Mouse (Mus musculus): ENCODE results near the gene Akap6. TPM values are rescaled to one million over a fixed set of nuclear protein-coding genes. Genes with fewer than 3 reads are reported as not detected.

Gene Akap6
- polyA plus RNA-seq, 1 experiment from 2014 or later: 0.94 TPM

- no peak overlapping the region for H3K9ac ChIP-seq (replicated peaks)
- no peaks in the 10 kb centered on the region for H3K9me3 ChIP-seq
- peaks cover 11% of the 10 kb centered on the region; the same call in 1 of the 2 replicates for H3K27me3 ChIP-seq
- H3K4me3 ChIP-seq (replicated peaks): no peak overlapping the region
- H3K27ac ChIP-seq: no peak overlapping the region
- no peak for ATAC-seq (ENCODE audit: insufficient number of reproducible peaks, insufficient read depth, low FRiP score, low TSS enrichment, low read depth)
- H3K4me1 ChIP-seq (replicated peaks): peaks cover 6% of the 10 kb centered on the region; the same call in 1 of the 2 replicates
- no peaks in the 10 kb centered on the region for H3K36me3 ChIP-seq
- H3K4me2 ChIP-seq: no peak overlapping the region
Measured at GRCm38 (mm10) chr12:52785217-52785616, 86.0 kb downstream of the Akap6 start.

- Histone ChIP-seq H3K4me2 (no peak overlapping the region), H3K36me3 (no peaks in the 10 kb centered on the region), H3K27ac (no peak overlapping the region), H3K27me3 (peaks cover 14% of the 10 kb centered on the region; the same call in 1 of the 2 replicates), H3K4me3 (replicated peaks) (no peak overlapping the region), H3K9me3 (no peaks in the 10 kb centered on the region), H3K4me1 (replicated peaks) (no peaks in the 10 kb centered on the region), H3K9ac (replicated peaks) (no peak overlapping the region)
- no peak for ATAC-seq (ENCODE audit: insufficient number of reproducible peaks, insufficient read depth, low FRiP score, low TSS enrichment, low read depth)
- WGBS: 32% methylated on average over 8 of the region's 8 CpGs
Measured at GRCm38 (mm10) chr12:52790350-52790768, 91.2 kb downstream of the Akap6 start.

- Histone ChIP-seq H3K4me1 (replicated peaks) (no peaks in the 10 kb centered on the region), H3K4me3 (replicated peaks) (no peak overlapping the region), H3K36me3 (no peaks in the 10 kb centered on the region), H3K27me3 (peaks cover 12% of the 10 kb centered on the region; the same call in 1 of the 2 replicates), H3K9ac (replicated peaks) (no peak overlapping the region), H3K4me2 (no peak overlapping the region), H3K27ac (no peak overlapping the region), H3K9me3 (no peaks in the 10 kb centered on the region)
- WGBS: 85% methylated on average over 4 of the region's 4 CpGs
- ATAC-seq (ENCODE audit: insufficient number of reproducible peaks, insufficient read depth, low FRiP score, low TSS enrichment, low read depth): no peak
Measured at GRCm38 (mm10) chr12:52794131-52794530, 94.9 kb downstream of the Akap6 start.

- no peaks in the 10 kb centered on the region for H3K27me3 ChIP-seq
- no peaks in the 10 kb centered on the region for H3K9me3 ChIP-seq
- no peaks in the 10 kb centered on the region for H3K4me1 ChIP-seq (replicated peaks)
- no peak overlapping the region for H3K4me3 ChIP-seq (replicated peaks)
- 91% methylated on average over 18 of the region's 18 CpGs for WGBS
- no peak overlapping the region for H3K4me2 ChIP-seq
- no peak overlapping the region for H3K27ac ChIP-seq
- no peak overlapping the region for H3K9ac ChIP-seq (replicated peaks)
- no peaks in the 10 kb centered on the region for H3K36me3 ChIP-seq
- no peak for ATAC-seq (ENCODE audit: insufficient number of reproducible peaks, insufficient read depth, low FRiP score, low TSS enrichment, low read depth)
Measured at GRCm38 (mm10) chr12:52795551-52796470, 96.6 kb downstream of the Akap6 start.

GRCm38 (mm10) chr12:52796471-52796795 lies 97.2 kb downstream of the Akap6 start:
- ATAC-seq (ENCODE audit: insufficient number of reproducible peaks, insufficient read depth, low FRiP score, low TSS enrichment, low read depth): no peak
- Histone ChIP-seq H3K4me3 (replicated peaks) (no peak overlapping the region), H3K27me3 (no peaks in the 10 kb centered on the region), H3K36me3 (no peaks in the 10 kb centered on the region), H3K4me2 (no peak overlapping the region), H3K9ac (replicated peaks) (no peak overlapping the region), H3K27ac (no peak overlapping the region), H3K9me3 (no peaks in the 10 kb centered on the region), H3K4me1 (replicated peaks) (no peaks in the 10 kb centered on the region)
- 75% methylated on average over 4 of the region's 4 CpGs for WGBS

GRCm38 (mm10) chr12:52799717-52800116 lies 100.5 kb downstream of the Akap6 start:
- WGBS: 86% methylated on average over 9 of the region's 9 CpGs

GRCm38 (mm10) chr12:52806273-52806672 lies 107.1 kb downstream of the Akap6 start:
- H3K4me2 ChIP-seq: no peak overlapping the region
- H3K27ac ChIP-seq: no peak overlapping the region
- WGBS: 72% methylated on average over 3 of the region's 3 CpGs
- no peaks in the 10 kb centered on the region for H3K4me1 ChIP-seq (replicated peaks)
- H3K36me3 ChIP-seq: no peaks in the 10 kb centered on the region
- no peaks in the 10 kb centered on the region for H3K9me3 ChIP-seq
- ATAC-seq (ENCODE audit: insufficient number of reproducible peaks, insufficient read depth, low FRiP score, low TSS enrichment, low read depth): no peak
- H3K9ac ChIP-seq (replicated peaks): no peak overlapping the region
- H3K4me3 ChIP-seq (replicated peaks): no peak overlapping the region
- no peaks in the 10 kb centered on the region for H3K27me3 ChIP-seq

More at GRCm38 (mm10) chr12:52799717-52800116, 100.5 kb downstream of the Akap6 start:
- H3K9ac ChIP-seq (replicated peaks): no peak overlapping the region
- H3K9me3 ChIP-seq: no peaks in the 10 kb centered on the region
- H3K27me3 ChIP-seq: no peaks in the 10 kb centered on the region
- H3K4me2 ChIP-seq: no peak overlapping the region
- no peaks in the 10 kb centered on the region for H3K4me1 ChIP-seq (replicated peaks)
- H3K4me3 ChIP-seq (replicated peaks): no peak overlapping the region
- H3K27ac ChIP-seq: no peak overlapping the region
- no peak for ATAC-seq (ENCODE audit: insufficient number of reproducible peaks, insufficient read depth, low FRiP score, low TSS enrichment, low read depth)
- no peaks in the 10 kb centered on the region for H3K36me3 ChIP-seq

- 0 out of 2 replicates have a peak, but pooled peaks cover 6% of the 10 kb centered on the region for H3K9me3 ChIP-seq
- H3K27ac ChIP-seq: no peak overlapping the region
- H3K9ac ChIP-seq (replicated peaks): no peak overlapping the region
- ATAC-seq (ENCODE audit: insufficient number of reproducible peaks, insufficient read depth, low FRiP score, low TSS enrichment, low read depth): no peak
- H3K36me3 ChIP-seq: no peaks in the 10 kb centered on the region
- no peaks in the 10 kb centered on the region for H3K27me3 ChIP-seq
- no peak overlapping the region for H3K4me3 ChIP-seq (replicated peaks)
- H3K4me1 ChIP-seq (replicated peaks): no peaks in the 10 kb centered on the region
- 78% methylated on average over 7 of the region's 7 CpGs for WGBS
- H3K4me2 ChIP-seq: no peak overlapping the region
Measured at GRCm38 (mm10) chr12:52818588-52818987, 119.4 kb downstream of the Akap6 start.

- 86% methylated on average over 5 of the region's 5 CpGs for whole genome bisulfite sequencing
Measured at GRCm38 (mm10) chr12:52824774-52825173, 125.6 kb downstream of the Akap6 start.

GRCm38 (mm10) chr12:52828944-52829736 lies 130.0 kb downstream of the Akap6 start:
- Histone ChIP-seq H3K36me3 (no peaks in the 10 kb centered on the region), H3K27me3 (no peaks in the 10 kb centered on the region), H3K27ac (no peak overlapping the region), H3K4me2 (no peak overlapping the region), H3K9me3 (no peaks in the 10 kb centered on the region), H3K9ac (replicated peaks) (no peak overlapping the region), H3K4me1 (replicated peaks) (no peaks in the 10 kb centered on the region), H3K4me3 (replicated peaks) (no peak overlapping the region)
- WGBS: 75% methylated on average over 14 of the region's 14 CpGs
- ATAC-seq (ENCODE audit: insufficient number of reproducible peaks, insufficient read depth, low FRiP score, low TSS enrichment, low read depth): no peak

More at GRCm38 (mm10) chr12:52824774-52825173, 125.6 kb downstream of the Akap6 start:
- H3K4me2 ChIP-seq: no peak overlapping the region
- H3K9me3 ChIP-seq: 0 out of 2 replicates have a peak, but pooled peaks cover 6% of the 10 kb centered on the region
- H3K4me3 ChIP-seq (replicated peaks): no peak overlapping the region
- H3K27ac ChIP-seq: no peak overlapping the region
- no peaks in the 10 kb centered on the region for H3K4me1 ChIP-seq (replicated peaks)
- H3K9ac ChIP-seq (replicated peaks): no peak overlapping the region
- H3K27me3 ChIP-seq: no peaks in the 10 kb centered on the region
- H3K36me3 ChIP-seq: no peaks in the 10 kb centered on the region
- ATAC-seq (ENCODE audit: insufficient number of reproducible peaks, insufficient read depth, low FRiP score, low TSS enrichment, low read depth): no peak

GRCm38 (mm10) chr12:52831782-52832181 lies 132.6 kb downstream of the Akap6 start:
- WGBS: 51% methylated on average over 9 of the region's 9 CpGs

More at GRCm38 (mm10) chr12:52831782-52832181, 132.6 kb downstream of the Akap6 start:
- H3K9ac ChIP-seq (replicated peaks): no peak overlapping the region
- H3K4me2 ChIP-seq: no peak overlapping the region
- H3K36me3 ChIP-seq: no peaks in the 10 kb centered on the region
- no peak for ATAC-seq (ENCODE audit: insufficient number of reproducible peaks, insufficient read depth, low FRiP score, low TSS enrichment, low read depth)
- no peaks in the 10 kb centered on the region for H3K27me3 ChIP-seq
- peaks cover 21% of the 10 kb centered on the region for H3K4me1 ChIP-seq (replicated peaks)
- H3K9me3 ChIP-seq: no peaks in the 10 kb centered on the region
- no peak overlapping the region for H3K27ac ChIP-seq
- H3K4me3 ChIP-seq (replicated peaks): no peak overlapping the region
